Mouse (Mus musculus) intestine, embryonic 14.5 days (tissue): ENCODE measurements around the gene Chn2. TPM values are rescaled to one million over a fixed set of nuclear protein-coding genes. Genes with fewer than 3 reads are reported as not detected.

ENCODE experiments used
- ATAC-seq: fragments of 200-750 bp; cut with Nextera tagmentation; replicated peaks from 2 replicates; pipeline ENCODE4 v1.8.0; 2017; ENCODE audit warnings: low read depth, moderate number of reproducible peaks, moderate TSS enrichment, moderate library complexity; ENCODE audit not compliant: low FRiP score, low TSS enrichment
- DNase-seq: peaks from one replicate; pipeline ENCODE4 v3.0.0-alpha.2; 2018; ENCODE audit warnings: low spot score
- H3K27ac ChIP-seq: fragments of 300-500 bp; sonication (generic); 2 replicates; pipeline ENCODE4 v1.5.1; 2014; ENCODE audit warnings: low read depth, mild to moderate bottlenecking, control low read depth
- H3K27me3 ChIP-seq: fragments of 300-500 bp; sonication (generic); replicated peaks from 2 replicates; pipeline ENCODE4 v1.6.1; 2014; ENCODE audit warnings: low read length, control low read depth; ENCODE audit not compliant: control insufficient read depth, insufficient read depth
- H3K36me3 ChIP-seq: fragments of 300-500 bp; sonication (generic); 2 replicates; pipeline ENCODE4 v1.6.1; 2014; ENCODE audit warnings: low read length, control low read depth; ENCODE audit not compliant: control insufficient read depth, insufficient read depth
- H3K4me1 ChIP-seq: fragments of 300-500 bp; sonication (generic); replicated peaks from 2 replicates; pipeline ENCODE4 v1.6.1; 2014; ENCODE audit warnings: low read length, control low read depth, mixed read lengths; ENCODE audit not compliant: control insufficient read depth, insufficient read depth
- H3K4me2 ChIP-seq: fragments of 300-500 bp; sonication (generic); 2 replicates; pipeline ENCODE4 v1.6.1; 2014; ENCODE audit warnings: low read length
- H3K4me3 ChIP-seq: fragments of 300-500 bp; sonication (generic); 2 replicates; pipeline ENCODE4 v1.5.1; 2014; ENCODE audit warnings: low read depth, low read length, control low read depth, mixed read lengths
- H3K9ac ChIP-seq: fragments of 300-500 bp; sonication (generic); 2 replicates; pipeline ENCODE4 v1.6.1; 2014; ENCODE audit warnings: mild to moderate bottlenecking, low read length
- H3K9me3 ChIP-seq: fragments of 300-500 bp; sonication (generic); 2 replicates; pipeline ENCODE4 v1.6.1; 2016; ENCODE audit warnings: low read length, control low read depth; ENCODE audit not compliant: control insufficient read depth
- WGBS: fragments of 180-500 bp; shearing (Covaris S2); extraction: QIAGEN DNeasy Blood & Tissue Kit; methylation state at CpG from one replicate; pipeline ENCODE4 v1.1.7; 2014; 5-methylcytosine and 5-hydroxymethylcytosine counted together
- polyA plus RNA-seq: library from polyadenylated mRNA; unstranded; fragments of >200 nt; fragmentation: Nextera tagmentation; extraction: Ambion mirVana; gene quantifications from 2 replicates; pipeline ENCODE4 v1.2.1, GENCODE M21; 2014

Chn2 gene
- polyA plus RNA-seq, 1 experiment from 2014 or later: 25.0 TPM

GRCm38 (mm10) chr6:54253881-54254280 is 214.5 kb downstream of the Chn2 start:
- no peaks in the 10 kb centered on the region for H3K36me3 ChIP-seq
- ATAC-seq: no peak
- H3K9me3 ChIP-seq: no peaks in the 10 kb centered on the region
- DNase-seq: no peak
- H3K27ac ChIP-seq: no peak overlapping the region
- no peak overlapping the region for H3K4me3 ChIP-seq
- H3K4me2 ChIP-seq: no peak overlapping the region
- 78% methylated on average over 7 of the region's 7 CpGs for WGBS
- H3K27me3 ChIP-seq: no peaks in the 10 kb centered on the region
- no peaks in the 10 kb centered on the region for H3K4me1 ChIP-seq
- no peak overlapping the region for H3K9ac ChIP-seq

- no peaks in the 10 kb centered on the region for H3K36me3 ChIP-seq
- ATAC-seq: no peak
- WGBS: 70% methylated on average over 6 of the region's 6 CpGs
- no peaks in the 10 kb centered on the region for H3K9me3 ChIP-seq
- no peak overlapping the region for H3K4me2 ChIP-seq
- H3K9ac ChIP-seq: no peak overlapping the region
- no peak overlapping the region for H3K27ac ChIP-seq
- H3K27me3 ChIP-seq: no peaks in the 10 kb centered on the region
- H3K4me1 ChIP-seq: no peaks in the 10 kb centered on the region
- no peak overlapping the region for H3K4me3 ChIP-seq
- no peak for DNase-seq
Observed at GRCm38 (mm10) chr6:54254759-54255158, 215.4 kb downstream of the Chn2 start.

GRCm38 (mm10) chr6:54255321-54255720 is 216.0 kb downstream of the Chn2 start:
- ATAC-seq (no peak), DNase-seq (no peak)
- WGBS: 73% methylated on average over 11 of the region's 11 CpGs
- H3K4me3 ChIP-seq: no peak overlapping the region
- H3K4me2 ChIP-seq: no peak overlapping the region
- no peaks in the 10 kb centered on the region for H3K9me3 ChIP-seq
- no peaks in the 10 kb centered on the region for H3K36me3 ChIP-seq
- H3K27ac ChIP-seq: no peak overlapping the region
- no peaks in the 10 kb centered on the region for H3K27me3 ChIP-seq
- H3K9ac ChIP-seq: no peak overlapping the region
- H3K4me1 ChIP-seq: no peaks in the 10 kb centered on the region

GRCm38 (mm10) chr6:54256397-54256796 is 217.0 kb downstream of the Chn2 start:
- no peak overlapping the region for H3K4me3 ChIP-seq
- WGBS: 72% methylated on average over 10 of the region's 10 CpGs
- ATAC-seq: no peak
- H3K9me3 ChIP-seq: no peaks in the 10 kb centered on the region
- H3K9ac ChIP-seq: no peak overlapping the region
- no peaks in the 10 kb centered on the region for H3K36me3 ChIP-seq
- no peak overlapping the region for H3K4me2 ChIP-seq
- H3K27ac ChIP-seq: no peak overlapping the region
- no peaks in the 10 kb centered on the region for H3K4me1 ChIP-seq
- no peaks in the 10 kb centered on the region for H3K27me3 ChIP-seq
- no peak for DNase-seq

- no peaks in the 10 kb centered on the region for H3K4me1 ChIP-seq
- H3K27me3 ChIP-seq: no peaks in the 10 kb centered on the region
- H3K9ac ChIP-seq: no peak overlapping the region
- 91% methylated on average over 3 of the region's 3 CpGs for WGBS
- no peak overlapping the region for H3K4me3 ChIP-seq
- no peaks in the 10 kb centered on the region for H3K9me3 ChIP-seq
- no peak for ATAC-seq
- no peak overlapping the region for H3K4me2 ChIP-seq
- DNase-seq: no peak
- no peaks in the 10 kb centered on the region for H3K36me3 ChIP-seq
- no peak overlapping the region for H3K27ac ChIP-seq
Observed at GRCm38 (mm10) chr6:54257552-54257951, 218.2 kb downstream of the Chn2 start.

- Histone ChIP-seq H3K36me3 (no peaks in the 10 kb centered on the region), H3K9ac (no peak overlapping the region), H3K4me2 (no peak overlapping the region), H3K4me3 (no peak overlapping the region), H3K27ac (no peak overlapping the region), H3K4me1 (no peaks in the 10 kb centered on the region), H3K27me3 (no peaks in the 10 kb centered on the region), H3K9me3 (no peaks in the 10 kb centered on the region)
- WGBS: 83% methylated on average over 5 of the region's 5 CpGs
- DNase-seq (no peak), ATAC-seq (no peak)
Observed at GRCm38 (mm10) chr6:54258462-54258861, 219.1 kb downstream of the Chn2 start.

- DNase-seq (no peak), ATAC-seq (no peak)
- no peaks in the 10 kb centered on the region for H3K9me3 ChIP-seq
- H3K36me3 ChIP-seq: no peaks in the 10 kb centered on the region
- H3K27me3 ChIP-seq: no peaks in the 10 kb centered on the region
- no peak overlapping the region for H3K27ac ChIP-seq
- H3K4me3 ChIP-seq: no peak overlapping the region
- no peaks in the 10 kb centered on the region for H3K4me1 ChIP-seq
- 70% methylated on average over 2 of the region's 2 CpGs for WGBS
- no peak overlapping the region for H3K4me2 ChIP-seq
- H3K9ac ChIP-seq: no peak overlapping the region
Observed at GRCm38 (mm10) chr6:54262732-54263131, 223.4 kb downstream of the Chn2 start.

- H3K27me3 ChIP-seq: no peaks in the 10 kb centered on the region
- no peak overlapping the region for H3K4me3 ChIP-seq
- DNase-seq (no peak), ATAC-seq (no peak)
- H3K9ac ChIP-seq: no peak overlapping the region
- 79% methylated on average over 2 of the region's 2 CpGs for WGBS
- no peaks in the 10 kb centered on the region for H3K4me1 ChIP-seq
- no peaks in the 10 kb centered on the region for H3K36me3 ChIP-seq
- H3K9me3 ChIP-seq: no peaks in the 10 kb centered on the region
- H3K4me2 ChIP-seq: no peak overlapping the region
- no peak overlapping the region for H3K27ac ChIP-seq
Observed at GRCm38 (mm10) chr6:54263890-54264289, 224.5 kb downstream of the Chn2 start.

- Histone ChIP-seq H3K9ac (no peak overlapping the region), H3K4me3 (no peak overlapping the region), H3K9me3 (no peaks in the 10 kb centered on the region), H3K36me3 (no peaks in the 10 kb centered on the region), H3K4me1 (no peaks in the 10 kb centered on the region), H3K27me3 (no peaks in the 10 kb centered on the region), H3K27ac (no peak overlapping the region), H3K4me2 (no peak overlapping the region)
- DNase-seq: no peak
- 70% methylated on average over 7 of the region's 7 CpGs for WGBS
- ATAC-seq: no peak
Observed at GRCm38 (mm10) chr6:54264537-54264936, 225.2 kb downstream of the Chn2 start.
